Mouse (Mus musculus): ENCODE measurements at regions not wholly inside any gene's neighbourhood (a gene's known extent, or its start where the extent isn't known, plus 50 kb on each side); places are given as distances from the start of the nearest gene placed in this dataset.

- TF ChIP-seq MAX (IDR thresholded peaks at IDR 0.05) = no peak
- no peak for TF ChIP-seq CTCF (IDR thresholded peaks at IDR 0.05; ENCODE audit: control insufficient read depth, insufficient read depth, insufficient read length)
Measured at GRCm38 (mm10) chr5:64625841-64626298, 177.3 kb upstream of the Klf3 start.
